1 mouse cellular context compared by ENCODE assay signal in genomic region chr11:72544716-72545115, GRCm38 (mm10).
TF ChIP-seq lines count a peak whose summit lies in the region.

No protein-coding gene starts in this region.

TF ChIP-seq in MEL, 35 proteins besides CTCF, POLR2A, EP300 and RAD21 (continued from another document):
- TF ChIP-seq MAZ (IDR thresholded peaks at IDR 0.05; ENCODE audit: low read depth, low read length) (no peak), MAFK (IDR thresholded peaks at IDR 0.05; ENCODE audit: borderline replicate concordance, low read depth, low read length) (no peak)
